Mouse (Mus musculus) hindlimb bud, embryonic 11.5 days (tissue): ENCODE results near the gene Ttll12.
A peak's percentile ranks its signal among the peaks of the same experiment; 100 is the strongest.

Experiments used
- DNase-seq: peaks from one replicate; pipeline ENCODE4 v3.0.0-alpha.2; 2012; ENCODE audit warnings: low read depth, low spot score; ENCODE audit errors: extremely low spot score

The Ttll12 gene

GRCm38 (mm10) chr15:83594513-83595363, at the start of gene Ttll12:
TSS of gene Ttll12 (minus strand) at chr15:83595157.
- peak; percentile 96 for DNase-seq

GRCm38 (mm10) chr15:83642518-83642917, 47.6 kb upstream of the Ttll12 start:
- no peak for DNase-seq

- DNase-seq = no peak
Measured at GRCm38 (mm10) chr15:83640208-83640607, 45.3 kb upstream of the Ttll12 start.

- DNase-seq = peak; percentile 50
Measured at GRCm38 (mm10) chr15:83639160-83639559, 44.2 kb upstream of the Ttll12 start.

GRCm38 (mm10) chr15:83638196-83638899, 43.4 kb upstream of the Ttll12 start:
- DNase-seq = no peak

GRCm38 (mm10) chr15:83636759-83637158, 41.8 kb upstream of the Ttll12 start:
- no peak for DNase-seq

- no peak for DNase-seq
Measured at GRCm38 (mm10) chr15:83635251-83635650, 40.3 kb upstream of the Ttll12 start.

- DNase-seq = no peak
Measured at GRCm38 (mm10) chr15:83634076-83634475, 39.1 kb upstream of the Ttll12 start.

- DNase-seq = no peak
Measured at GRCm38 (mm10) chr15:83631071-83631470, 36.1 kb upstream of the Ttll12 start.

GRCm38 (mm10) chr15:83629716-83630115, 34.8 kb upstream of the Ttll12 start:
- no peak for DNase-seq

GRCm38 (mm10) chr15:83626142-83626645, 31.2 kb upstream of the Ttll12 start:
- DNase-seq = no peak

- DNase-seq = no peak
Measured at GRCm38 (mm10) chr15:83615245-83615644, 20.3 kb upstream of the Ttll12 start.

- no peak for DNase-seq
Measured at GRCm38 (mm10) chr15:83607115-83607802, 12.3 kb upstream of the Ttll12 start.

- DNase-seq = no peak
Measured at GRCm38 (mm10) chr15:83606700-83607099, 11.7 kb upstream of the Ttll12 start.

- DNase-seq = no peak
Measured at GRCm38 (mm10) chr15:83606216-83606615, 11.3 kb upstream of the Ttll12 start.

GRCm38 (mm10) chr15:83603426-83603825, 8.5 kb upstream of the Ttll12 start:
- DNase-seq = no peak

GRCm38 (mm10) chr15:83603046-83603396, 8.1 kb upstream of the Ttll12 start:
- no peak for DNase-seq

- no peak for DNase-seq
Measured at GRCm38 (mm10) chr15:83602372-83603045, 7.6 kb upstream of the Ttll12 start.

- no peak for DNase-seq
Measured at GRCm38 (mm10) chr15:83601185-83601584, 6.2 kb upstream of the Ttll12 start.

GRCm38 (mm10) chr15:83596833-83597232, 1.9 kb upstream of the Ttll12 start:
- DNase-seq = no peak

GRCm38 (mm10) chr15:83595364-83595711, 381 bp upstream of the Ttll12 start:
- no peak for DNase-seq
